Comparison of ENCODE assay signal across 8 mouse cellular contexts in the genomic region with DNA sequence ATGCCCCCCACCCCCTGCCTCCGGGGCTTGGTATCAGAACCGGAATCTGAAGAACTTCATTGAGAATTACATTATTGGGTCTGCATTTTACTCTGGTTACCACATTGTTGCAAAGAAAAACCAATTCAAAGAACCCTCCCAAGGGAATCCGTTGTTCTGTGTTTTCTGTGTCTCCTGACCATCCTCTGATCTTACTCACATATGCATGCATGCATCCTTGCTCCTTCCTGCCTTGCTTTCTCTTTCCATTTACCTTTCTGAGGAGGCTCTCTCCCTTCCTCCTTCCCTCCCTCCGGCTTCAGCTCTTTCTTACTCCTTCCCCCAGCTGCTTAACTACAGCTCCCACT. TPM values are rescaled to one million over a fixed set of nuclear protein-coding genes. Genes with fewer than 3 reads are reported as not detected.
DNase-seq lines count a peak whose midpoint lies in the region; ATAC-seq lines count a peak whose summit lies in the region.

No protein-coding gene starts in this region.

- peak overlapping the region; percentile 82 for H3K9ac ChIP-seq in forebrain, embryonic 15.5 days (replicated peaks)
- no peak overlapping the region for H3K9ac ChIP-seq in liver, embryonic 15.5 days

- 35% methylated on average over 4 of the region's 4 CpGs for WGBS in heart, embryonic 10.5 days
- 25% methylated on average over 4 of the region's 4 CpGs for WGBS in forebrain, embryonic 15.5 days
- WGBS in liver, embryonic 15.5 days (ENCODE audit: insufficient replicate concordance): 22% methylated on average over 4 of the region's 4 CpGs

- H3K27me3 ChIP-seq in heart, embryonic 10.5 days (ENCODE audit: insufficient read depth, poor library complexity, severe bottlenecking): peaks cover 23% of the 10 kb centered on the region
- no peaks in the 10 kb centered on the region for H3K27me3 ChIP-seq in forebrain, embryonic 15.5 days
- H3K27me3 ChIP-seq in liver, embryonic 15.5 days: peaks cover 37% of the 10 kb centered on the region

- no peaks in the 10 kb centered on the region for H3K9me3 ChIP-seq in heart, embryonic 10.5 days
- H3K9me3 ChIP-seq in forebrain, embryonic 15.5 days: no peaks in the 10 kb centered on the region
- no peaks in the 10 kb centered on the region for H3K9me3 ChIP-seq in liver, embryonic 15.5 days (replicated peaks)

- peak overlapping the region; percentile 79 for H3K4me2 ChIP-seq in forebrain, embryonic 15.5 days (replicated peaks)
- H3K4me2 ChIP-seq in liver, embryonic 15.5 days: peak overlapping the region; percentile 50

- H3K4me1 ChIP-seq in heart, embryonic 10.5 days: peaks cover 16% of the 10 kb centered on the region
- peaks cover 27% of the 10 kb centered on the region for H3K4me1 ChIP-seq in forebrain, embryonic 15.5 days
- no peaks in the 10 kb centered on the region; the same call in 1 of the 2 replicates for H3K4me1 ChIP-seq in liver, embryonic 15.5 days (replicated peaks)

- intact Hi-C loops in heart, postnatal 25 days (cut with DNase I): no loop called here

- DNase-seq in heart, embryonic 10.5 days (ENCODE audit: low spot score): no peak
- no peak for DNase-seq in heart, postnatal 25 days (ENCODE audit: low spot score)
- DNase-seq in urinary bladder, adult 2 months (ENCODE audit: low spot score): no peak
- DNase-seq in right cerebral cortex, postnatal 10 days (ENCODE audit: low spot score in 2 of 2): no peak
- DNase-seq in thymus, postnatal 14 days: no peak

- ATAC-seq in CD4-positive, CD25-positive, alpha-beta regulatory T cell, adult 4 months: peak; percentile 55
- ATAC-seq in forebrain, embryonic 15.5 days (replicated peaks): no peak
- ATAC-seq in liver, embryonic 15.5 days (ENCODE audit: insufficient read depth): no peak

- 0 out of 2 replicates have a peak overlapping the region, but pooled peaks have one; percentile 59 for H3K27ac ChIP-seq in heart, embryonic 10.5 days
- H3K27ac ChIP-seq in forebrain, embryonic 15.5 days (replicated peaks): peak overlapping the region; percentile 90
- no peak overlapping the region for H3K27ac ChIP-seq in liver, embryonic 15.5 days (replicated peaks)

- peak overlapping the region; percentile 61 for H3K4me3 ChIP-seq in heart, embryonic 10.5 days
- H3K4me3 ChIP-seq in forebrain, embryonic 15.5 days: peak overlapping the region; percentile 65
- peak overlapping the region; percentile 27; the same call in 1 of the 2 replicates for H3K4me3 ChIP-seq in liver, embryonic 15.5 days (replicated peaks)

- H3K36me3 ChIP-seq in heart, embryonic 10.5 days: no peaks in the 10 kb centered on the region
- no peaks in the 10 kb centered on the region for H3K36me3 ChIP-seq in forebrain, embryonic 15.5 days
- no peaks in the 10 kb centered on the region for H3K36me3 ChIP-seq in liver, embryonic 15.5 days (replicated peaks)

RNA-seq across cellular contexts. Expression of gene Sgk1, which starts 0.2 kb away (rescaled TPM):
- polyA plus RNA-seq in heart, embryonic 10.5 days (2016; fragmentation: Nextera tagmentation; extraction: Ambion mirVana): 20.5 and 22.8 TPM in 2 replicates
- 10 to 100 TPM; 46.0 to 51.8 TPM for total RNA-seq in heart, postnatal 25 days (2021)
- 10 to 100 TPM; 22.2 to 26.6 TPM for polyA plus RNA-seq in CD4-positive, CD25-positive, alpha-beta regulatory T cell, adult 4 months (2017; shearing (Covaris generic))
- 27.1 and 28.7 TPM in 2 replicates for polyA plus RNA-seq in forebrain, embryonic 15.5 days (2015; fragmentation: Nextera tagmentation; extraction: Ambion mirVana)
- polyA plus RNA-seq in liver, embryonic 15.5 days (2015; fragmentation: Nextera tagmentation; extraction: Ambion mirVana): 11.7 and 12.6 TPM in 2 replicates
- polyA plus RNA-seq in urinary bladder, adult 2 months (2012; rRNA removed): 38.3 and 44.5 TPM in 2 replicates
